Mouse (Mus musculus) CD4-positive helper T cell, adult 2 months (primary cell): ENCODE measurements around the gene Cd24a.

Experiments used
- DNase-seq: peaks from one replicate; pipeline ENCODE4 v3.0.0-alpha.2; 2012; ENCODE audit warnings: low read depth, missing footprints, low spot score

Cd24a gene

GRCm38 (mm10) chr10:43581260-43581659 lies 3.2 kb downstream of the Cd24a start:
- no peak for DNase-seq

GRCm38 (mm10) chr10:43584538-43584937 lies 6.5 kb downstream of the Cd24a start:
- no peak for DNase-seq

GRCm38 (mm10) chr10:43588470-43589177 lies 10.5 kb downstream of the Cd24a start:
- DNase-seq, result no peak

- DNase-seq, result no peak
These were observed 13.4 kb downstream of the Cd24a start for GRCm38 (mm10) chr10:43591477-43591876.

- no peak for DNase-seq
These were observed 15.1 kb downstream of the Cd24a start for GRCm38 (mm10) chr10:43593182-43593581.

GRCm38 (mm10) chr10:43594187-43594586 lies 16.1 kb downstream of the Cd24a start:
- no peak for DNase-seq

GRCm38 (mm10) chr10:43594894-43595293 lies 16.8 kb downstream of the Cd24a start:
- DNase-seq, result no peak

- no peak for DNase-seq
These were observed 20.1 kb downstream of the Cd24a start for GRCm38 (mm10) chr10:43598067-43598726.

GRCm38 (mm10) chr10:43601039-43601438 lies 23.0 kb downstream of the Cd24a start:
- no peak for DNase-seq

- DNase-seq, result no peak
These were observed 23.7 kb downstream of the Cd24a start for GRCm38 (mm10) chr10:43601511-43602396.

- no peak for DNase-seq
These were observed 26.0 kb downstream of the Cd24a start for GRCm38 (mm10) chr10:43603975-43604686.

GRCm38 (mm10) chr10:43604687-43605250 lies 26.7 kb downstream of the Cd24a start:
- DNase-seq, result no peak

- no peak for DNase-seq
These were observed 27.8 kb downstream of the Cd24a start for GRCm38 (mm10) chr10:43605901-43606300.

GRCm38 (mm10) chr10:43609507-43609906 lies 31.4 kb downstream of the Cd24a start:
- DNase-seq, result no peak

GRCm38 (mm10) chr10:43609958-43610357 lies 31.9 kb downstream of the Cd24a start:
- no peak for DNase-seq

GRCm38 (mm10) chr10:43611081-43611480 lies 33.0 kb downstream of the Cd24a start:
- no peak for DNase-seq

- DNase-seq, result no peak
These were observed 41.0 kb downstream of the Cd24a start for GRCm38 (mm10) chr10:43619059-43619531.

- DNase-seq, result no peak
These were observed 41.9 kb downstream of the Cd24a start for GRCm38 (mm10) chr10:43619939-43620338.

GRCm38 (mm10) chr10:43623510-43623909 lies 45.4 kb downstream of the Cd24a start:
- no peak for DNase-seq

- DNase-seq, result no peak
These were observed 46.3 kb downstream of the Cd24a start for GRCm38 (mm10) chr10:43624362-43624761.

- no peak for DNase-seq
These were observed 46.8 kb downstream of the Cd24a start for GRCm38 (mm10) chr10:43624791-43625398.
